Mouse (Mus musculus) hematopoietic stem cell, adult 5-6 weeks (primary cell): ENCODE results near the gene Btbd18. TPM values are rescaled to one million over a fixed set of nuclear protein-coding genes. Genes with fewer than 3 reads are reported as not detected.
"Not testable (repeated sequence)": the region's sequence is repeated elsewhere in the genome, so short reads cannot be mapped to it uniquely, and the experiment has no call there.

Experiments used
- ATAC-seq, 2 experiments: fragments of 125-278 bp in 1 of 2; replicated peaks in 1 of 2; 2 replicates each; pipeline ENCODE4 v1.8.0; 2016 to 2017; ENCODE audit warnings: inconsistent platforms in 2 of 2, mild to moderate bottlenecking in 2 of 2, moderate number of reproducible peaks in 2 of 2, low read depth in 1 of 2, moderate TSS enrichment in 1 of 2; ENCODE audit not compliant: low FRiP score in 2 of 2, poor library complexity in 2 of 2, severe bottlenecking in 2 of 2, insufficient read depth in 1 of 2, low TSS enrichment in 1 of 2
- total RNA-seq: library from RNA; stranded (forward); fragments of 172-1452, 232-1000 nt; gene quantifications from 2 replicates; pipeline ENCODE4 v1.2.3, GENCODE M21; 2017

Gene Btbd18
- total RNA-seq, 1 experiment from 2014 or later: not detected

DNA sequence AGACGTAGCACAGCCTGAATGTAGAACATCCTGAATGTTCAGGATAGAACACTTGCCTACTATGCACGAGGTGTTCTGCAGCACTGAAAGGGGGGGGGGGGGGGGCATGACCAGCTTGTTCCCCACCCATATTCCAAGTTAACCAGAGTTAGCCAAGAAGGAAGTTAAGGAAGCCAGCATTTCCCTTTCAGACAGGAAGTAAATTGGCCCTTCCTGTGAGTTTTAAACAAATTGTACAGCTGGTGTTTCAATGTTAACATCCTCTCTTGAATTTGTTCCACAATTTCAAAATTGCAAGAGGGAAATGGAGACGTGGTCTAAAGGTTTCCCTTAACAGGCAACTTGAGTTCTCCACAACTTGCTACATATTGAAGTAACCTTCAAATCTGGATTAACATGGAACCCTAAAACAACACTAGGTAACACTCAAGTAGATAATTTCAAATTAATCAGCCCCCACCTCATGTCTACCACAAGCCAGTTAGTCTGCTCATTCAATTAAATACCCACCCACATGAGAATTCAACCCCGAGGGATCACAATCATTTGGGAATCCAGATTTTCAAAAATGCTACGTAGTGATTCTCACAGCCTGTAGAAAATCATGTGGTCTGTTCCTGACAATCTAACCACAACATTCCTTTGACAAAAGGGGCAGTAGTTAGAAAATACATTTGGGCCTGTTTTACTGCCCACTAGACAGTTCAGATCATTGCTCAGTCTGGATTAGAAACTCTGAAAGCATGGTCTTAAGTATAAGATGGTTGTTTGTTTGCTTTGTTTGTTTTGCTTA lies 20.3 kb upstream of the Btbd18 start:
- no peak; a peak in 1 of 4 replicates for ATAC-seq

DNA sequence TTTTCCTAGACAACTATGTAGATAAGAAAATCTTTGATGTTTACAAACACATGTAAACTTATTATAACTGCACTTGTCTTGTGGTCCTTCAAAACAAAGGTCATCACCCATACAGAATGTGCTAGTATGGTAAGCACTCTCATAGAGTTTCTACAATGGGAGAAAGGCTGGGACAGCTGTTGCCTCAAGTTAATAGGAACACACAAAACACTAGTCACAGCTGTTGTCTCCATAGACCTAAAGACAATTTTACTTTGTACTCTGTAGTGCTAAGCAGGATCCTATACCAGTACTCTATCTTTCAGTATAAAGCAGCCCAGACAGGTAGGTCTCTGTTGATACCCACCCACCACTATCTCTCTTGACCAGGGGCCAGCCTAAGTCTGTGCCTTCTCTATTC lies 18.0 kb upstream of the Btbd18 start:
- ATAC-seq: no peak

DNA sequence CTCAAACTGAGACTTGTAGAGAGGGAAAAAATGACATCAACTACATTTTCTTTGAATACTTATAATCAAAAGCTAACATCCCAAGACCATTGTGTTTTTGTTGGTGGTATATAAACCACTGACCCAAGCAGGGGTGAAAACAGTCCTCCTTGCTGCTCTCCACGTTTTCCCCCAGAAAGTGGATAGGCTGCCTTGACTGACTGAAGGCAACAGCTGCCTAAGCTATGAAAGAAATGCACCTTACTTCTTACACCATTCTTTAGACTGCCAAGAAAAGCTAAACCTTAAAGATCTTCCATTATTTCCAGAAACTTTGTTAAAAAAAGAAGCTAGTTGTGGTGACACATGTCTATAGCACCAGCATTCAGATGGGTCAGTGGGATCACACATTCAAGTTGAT lies 12.7 kb upstream of the Btbd18 start:
- no peak for ATAC-seq

DNA sequence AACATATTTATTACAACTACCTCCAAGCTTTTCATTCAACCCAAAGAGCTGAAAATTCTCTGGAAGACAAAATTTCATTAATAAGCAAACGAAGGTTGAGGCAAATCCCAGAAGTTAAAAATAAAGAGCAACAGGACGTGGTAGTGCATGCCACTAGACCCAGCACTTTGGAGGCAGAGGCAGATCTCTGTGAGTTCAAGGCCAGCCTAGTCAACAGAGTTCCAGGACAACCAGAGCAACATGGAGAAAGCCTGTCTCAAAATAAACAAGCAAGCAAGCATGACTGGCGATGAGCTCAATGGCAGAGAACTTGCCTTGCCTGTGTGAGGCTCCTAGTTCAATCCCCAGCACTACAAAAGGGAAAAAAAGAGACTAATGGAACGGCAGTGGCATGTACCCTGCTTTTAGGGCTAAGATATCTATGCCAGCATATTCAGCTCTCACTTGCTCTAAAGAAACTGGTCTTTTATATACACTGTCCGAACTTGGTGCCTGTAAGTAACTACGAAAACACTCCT lies 11.8 kb upstream of the Btbd18 start:
- no peak for ATAC-seq

DNA sequence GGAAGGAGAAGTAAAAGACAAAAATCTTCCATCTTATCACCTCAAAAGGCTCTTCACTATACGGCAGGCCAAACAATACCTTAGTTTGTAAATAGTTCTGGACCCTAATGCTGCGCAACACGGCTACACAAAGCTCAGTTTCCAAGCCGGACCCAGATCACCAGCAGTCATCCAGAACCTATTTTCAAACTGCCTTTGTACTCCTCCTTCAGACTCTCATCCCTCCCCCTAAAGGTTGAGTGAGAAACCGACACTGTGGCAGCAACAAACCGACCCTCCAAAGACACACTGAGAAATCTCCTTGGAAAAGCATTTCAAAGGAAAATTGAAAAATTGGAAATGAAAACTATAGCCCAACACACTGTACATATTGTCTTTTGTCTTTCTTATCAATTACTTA lies 10.5 kb upstream of the Btbd18 start:
- ATAC-seq: no peak

DNA sequence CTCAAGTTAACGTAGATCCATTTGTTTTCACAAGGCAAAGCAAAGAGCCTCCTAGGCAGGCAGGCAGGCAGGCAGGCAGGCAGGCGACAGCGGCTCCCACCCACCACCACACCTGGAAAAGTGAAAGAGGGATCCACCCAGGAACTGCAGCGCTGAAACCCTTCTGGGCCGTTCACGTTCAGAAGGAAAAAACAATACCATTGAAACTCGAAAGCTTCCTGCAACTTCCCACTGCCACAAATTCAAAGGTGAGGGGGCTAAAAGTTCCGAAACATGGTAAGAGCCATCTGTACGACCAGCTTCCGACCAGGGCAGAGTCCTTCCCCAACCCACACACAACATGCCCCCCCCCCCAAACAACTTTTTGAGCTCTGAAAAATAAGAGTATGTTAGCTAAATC lies 9.2 kb upstream of the Btbd18 start:
- ATAC-seq: peak; percentile 36 to 42; a peak in 1 of 4 replicates

DNA sequence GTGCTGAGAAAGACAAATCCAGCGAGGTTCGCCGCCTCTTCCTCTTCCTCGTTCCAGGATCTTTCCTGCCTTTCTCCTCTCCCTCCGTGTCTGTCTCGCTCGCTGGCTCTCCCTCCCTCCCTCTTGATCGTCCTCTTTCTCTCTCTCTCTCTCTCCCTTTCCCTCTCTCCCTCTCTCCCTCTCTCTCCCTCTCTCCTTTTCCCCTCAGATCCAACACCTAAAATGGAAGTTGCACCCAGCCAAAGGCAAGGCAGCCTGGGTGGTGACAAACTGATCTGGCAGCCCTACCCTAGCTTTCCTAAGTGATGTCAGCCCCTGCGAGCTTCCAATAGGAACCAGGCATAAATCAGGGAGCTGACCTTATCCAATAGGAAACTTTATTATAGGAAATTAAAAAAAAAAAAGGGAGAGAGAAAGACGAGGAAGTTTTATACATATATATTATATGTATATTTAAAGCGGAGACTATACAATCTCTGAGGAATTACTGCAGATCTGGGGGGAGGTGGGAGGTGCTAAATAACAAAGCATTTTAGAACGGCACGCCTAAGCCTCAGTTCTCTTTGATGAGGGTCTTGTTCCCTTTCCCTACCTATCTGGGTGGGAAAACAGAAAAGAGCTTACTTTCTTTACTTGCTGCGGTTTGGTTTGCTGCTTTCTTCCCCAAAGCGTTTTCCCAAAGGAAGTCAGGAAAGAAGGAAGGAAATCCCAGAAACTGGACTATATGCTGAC lies 8.2 kb upstream of the Btbd18 start, which contains the start of gene Ctnnd1:
TSS of gene Ctnnd1 (minus strand) at position 302 of the 732 bp plus-strand sequence.
- ATAC-seq: peak; percentile 89 to 94

DNA sequence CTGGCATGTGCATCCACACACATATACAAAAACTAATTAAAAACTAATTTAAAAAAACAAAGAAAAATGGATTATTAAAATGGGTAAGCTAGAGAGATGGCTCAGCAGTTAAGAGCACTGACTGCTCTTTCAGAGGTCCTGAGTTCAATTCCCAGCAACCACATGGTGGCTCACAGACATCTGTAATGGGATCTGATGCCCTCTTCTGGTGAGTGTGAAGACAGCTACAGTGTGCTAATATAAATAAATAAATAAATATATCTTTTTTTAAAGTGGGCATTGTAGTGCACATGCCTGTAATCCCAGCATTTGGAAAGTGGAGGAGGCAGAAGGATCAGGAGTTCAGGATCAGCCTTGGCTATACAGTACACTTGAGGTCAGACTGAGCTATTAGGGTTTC lies 5.5 kb upstream of the Btbd18 start:
- ATAC-seq: no peak

DNA sequence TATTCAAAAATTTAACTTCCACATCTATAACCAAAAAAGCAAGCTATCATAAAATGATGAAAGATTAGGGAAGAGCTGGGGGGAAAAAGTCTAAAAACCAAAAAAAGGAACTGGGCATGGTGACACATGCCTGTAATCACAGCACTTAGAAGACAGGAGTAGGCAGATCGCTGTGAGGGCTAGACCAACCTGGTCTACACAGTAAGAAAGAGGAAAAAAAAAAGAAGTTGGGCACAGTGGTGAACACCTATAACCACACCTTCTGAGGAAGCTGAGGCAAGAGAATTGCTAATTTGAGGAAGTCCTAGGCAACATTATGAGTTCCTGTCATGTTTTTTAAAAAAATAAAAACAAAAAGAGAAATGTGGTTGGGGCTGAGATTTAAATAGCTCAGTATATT lies 3.0 kb upstream of the Btbd18 start:
- ATAC-seq: peak; percentile 88 to 93

DNA sequence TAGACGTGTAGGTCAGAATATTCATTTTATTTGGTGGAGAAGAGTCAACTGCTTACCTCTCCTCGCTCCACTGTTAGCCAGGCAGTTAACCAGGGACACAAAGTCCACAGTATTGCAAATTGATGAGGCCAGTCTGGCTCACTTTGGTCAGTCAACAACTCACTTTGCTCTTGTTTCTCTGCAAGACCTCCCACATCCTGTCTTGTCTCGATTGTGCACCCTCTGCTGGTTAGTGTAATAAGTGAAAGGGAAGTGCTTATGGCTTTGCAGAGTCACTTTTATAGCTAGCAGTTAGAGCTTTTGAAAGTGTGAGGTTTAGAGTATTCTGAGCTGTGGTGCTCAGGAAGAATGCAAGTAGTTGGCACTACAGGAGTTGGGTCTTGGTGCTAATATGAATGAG lies 1.4 kb downstream of the Btbd18 start:
- peak; percentile 79 to 83 for ATAC-seq

DNA sequence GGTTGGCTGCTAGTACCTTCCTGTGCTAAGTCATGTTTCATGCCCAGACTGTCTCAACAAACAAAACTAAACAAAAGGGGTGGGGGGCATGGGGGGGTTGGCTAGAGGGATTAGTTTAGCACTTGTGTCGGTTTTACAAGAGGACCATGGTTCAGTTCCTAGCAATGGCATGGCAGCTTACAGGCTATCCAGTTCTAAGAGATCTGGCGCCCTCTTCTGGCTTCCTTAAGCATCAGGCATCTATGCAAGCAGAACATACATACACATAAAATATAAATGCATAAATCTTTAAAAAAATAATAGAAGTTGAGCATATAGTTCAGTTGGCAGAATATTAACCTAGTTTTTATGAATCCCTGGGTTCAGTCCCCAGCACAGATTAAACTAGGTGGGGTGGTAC lies 4.0 kb downstream of the Btbd18 start:
- peak in 1 of 2 experiments; percentile 54; a peak in 1 of 4 replicates for ATAC-seq

DNA sequence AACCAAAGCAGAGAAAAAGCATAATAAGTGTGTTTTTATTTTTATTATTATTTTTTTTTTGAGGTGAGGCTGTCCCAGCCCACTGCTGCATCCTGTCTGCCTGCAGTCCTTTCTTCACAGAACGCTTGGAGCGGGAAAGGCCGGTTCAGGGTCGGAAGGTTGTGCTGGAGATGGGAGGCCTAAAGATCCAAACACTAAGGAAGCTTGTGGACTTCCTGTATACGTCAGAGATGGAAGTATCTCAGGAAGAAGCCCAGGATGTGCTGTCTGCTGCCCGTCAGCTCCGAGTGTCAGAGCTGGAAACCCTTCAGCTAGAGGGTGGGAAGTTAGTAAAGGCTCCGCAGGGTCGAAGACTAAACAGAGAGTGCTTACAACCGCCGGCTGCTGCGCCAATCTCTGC lies 7.2 kb downstream of the Btbd18 start:
- ATAC-seq: no peak

DNA sequence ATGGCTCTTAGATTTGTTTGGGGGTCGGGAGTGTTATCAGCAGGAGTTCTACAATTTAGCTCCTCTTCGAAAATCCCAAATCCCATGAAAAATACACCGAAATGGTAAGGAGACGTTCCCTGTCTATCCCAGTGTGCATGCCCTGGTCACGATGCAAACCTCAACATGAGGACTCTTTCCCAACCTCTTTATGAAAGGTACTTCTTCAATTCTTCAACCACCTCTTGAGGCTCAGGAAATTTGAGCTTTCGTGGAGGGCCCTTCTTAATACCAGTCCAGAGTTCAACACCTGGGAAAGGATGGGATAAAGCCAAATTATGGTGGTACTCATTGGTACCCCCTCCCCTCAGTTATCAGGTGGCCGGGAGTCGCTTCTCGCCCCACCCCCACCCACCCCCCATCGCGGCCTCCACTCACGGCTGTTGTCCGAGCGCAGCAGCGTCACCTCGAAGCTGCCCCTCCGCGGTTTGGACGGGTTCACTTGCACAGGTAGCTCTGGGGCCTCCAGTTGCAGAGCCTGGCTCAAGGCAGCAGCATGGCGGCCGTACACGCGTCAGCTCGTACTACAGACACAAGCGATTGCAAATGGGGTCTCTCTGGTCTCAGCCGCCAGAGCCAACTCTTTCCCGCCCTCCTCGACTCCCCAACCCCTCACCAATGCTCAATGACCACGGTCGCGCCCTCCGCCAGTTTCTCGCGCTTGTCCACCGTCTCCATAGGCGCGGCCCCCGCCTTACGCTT lies 11.1 kb downstream of the Btbd18 start:
- peak; percentile 39 to 44 for ATAC-seq

DNA sequence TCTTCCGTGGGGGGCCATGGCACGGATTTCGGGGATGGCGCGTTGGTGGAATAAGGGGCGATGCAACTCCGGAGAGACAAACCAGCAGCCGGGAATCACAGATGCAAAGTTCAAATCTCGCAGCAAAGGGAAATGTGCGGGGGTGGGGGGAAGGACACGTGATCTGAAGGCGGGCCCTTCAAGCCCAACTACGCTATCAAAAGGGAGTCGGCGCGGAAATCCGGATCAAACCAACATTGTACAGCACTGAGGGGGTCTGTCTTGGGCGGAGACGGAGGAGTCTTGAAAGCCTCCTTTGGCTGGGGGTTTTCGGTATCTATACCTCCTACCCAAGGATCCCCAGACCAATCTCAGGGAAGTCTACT lies 11.7 kb downstream of the Btbd18 start, which contains the start of gene Selenoh:
TSS of gene Selenoh (minus strand) at position 202 of the 365 bp plus-strand sequence.
- ATAC-seq: peak; percentile 91 to 94

DNA sequence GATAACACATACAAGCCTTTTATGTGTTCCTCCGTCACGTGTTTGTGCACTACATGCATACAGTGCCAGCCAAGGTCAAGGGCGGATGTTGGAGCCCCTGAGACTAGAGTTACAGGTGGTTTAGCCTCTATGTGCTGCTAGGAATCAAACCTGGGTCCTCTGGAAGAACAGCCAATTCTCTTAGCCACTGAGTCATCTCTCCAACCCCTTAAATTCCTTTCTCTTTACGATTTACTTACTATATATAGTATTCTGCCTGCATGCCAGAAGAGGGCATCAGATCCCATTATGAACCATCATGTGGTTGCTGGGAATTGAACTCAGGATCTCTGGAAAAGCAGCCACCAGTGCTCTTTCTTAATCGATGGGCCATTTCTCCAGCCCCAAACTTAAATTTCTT lies 12.7 kb downstream of the Btbd18 start:
- not testable (repeated sequence) for ATAC-seq

DNA sequence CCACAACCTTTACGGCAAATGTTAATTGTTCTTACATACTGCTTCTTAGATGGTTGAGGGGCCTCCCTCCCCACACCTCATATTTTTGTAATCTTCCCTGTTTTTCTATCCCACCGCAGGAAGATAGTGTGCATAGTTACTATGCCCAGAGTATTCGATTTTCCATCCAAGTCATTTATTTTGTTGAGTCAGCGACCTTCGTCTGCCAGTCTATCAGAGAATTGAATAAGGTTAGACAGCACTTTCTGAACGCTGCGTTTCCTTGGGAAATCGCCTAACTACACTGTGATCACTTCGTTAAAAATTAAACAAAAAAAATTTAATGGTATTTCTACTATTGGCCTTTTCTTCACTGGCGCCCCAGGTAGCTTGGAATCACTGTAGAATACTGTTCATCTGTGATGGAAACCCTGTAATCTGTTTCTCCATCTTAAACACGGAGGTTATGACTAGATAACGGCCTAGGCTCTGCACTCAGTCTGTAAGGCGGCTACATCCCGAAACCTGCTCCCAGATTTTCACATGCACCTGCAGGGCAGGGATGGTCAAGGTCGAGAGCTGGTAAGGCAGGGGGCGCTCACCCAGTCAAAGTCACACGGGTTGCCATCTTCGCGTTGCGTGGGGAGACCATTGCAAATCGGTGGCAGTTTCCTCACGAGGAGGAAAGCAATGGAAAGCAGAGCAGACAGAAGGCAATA lies 18.5 kb downstream of the Btbd18 start:
- peak; percentile 15 to 52; a peak in 3 of 4 replicates for ATAC-seq
